Mouse (Mus musculus) forebrain, embryonic 13.5 days (tissue): ENCODE results near the gene Olfr1137. TPM values are rescaled to one million over a fixed set of nuclear protein-coding genes. Genes with fewer than 3 reads are reported as not detected.

Source experiments
- ATAC-seq: fragments of 200-750 bp; cut with Nextera tagmentation; 2 replicates; pipeline ENCODE4 v1.8.0; 2017
- H3K27ac ChIP-seq: fragments of 300-500 bp; sonication (generic); 2 replicates; pipeline ENCODE4 v1.5.1; 2015; ENCODE audit warnings: inconsistent platforms, mild to moderate bottlenecking, moderate library complexity
- H3K27me3 ChIP-seq: fragments of 300-500 bp; sonication (generic); 2 replicates; pipeline ENCODE4 v1.6.1; 2015; ENCODE audit warnings: mild to moderate bottlenecking, inconsistent platforms
- H3K36me3 ChIP-seq: fragments of 300-500 bp; sonication (generic); 2 replicates; pipeline ENCODE4 v1.6.1; 2015; ENCODE audit warnings: mild to moderate bottlenecking, inconsistent platforms; ENCODE audit not compliant: poor library complexity, severe bottlenecking
- H3K4me1 ChIP-seq: fragments of 300-500 bp; sonication (generic); 2 replicates; pipeline ENCODE4 v1.6.1; 2015; ENCODE audit warnings: inconsistent platforms
- H3K4me2 ChIP-seq: fragments of 300-500 bp; sonication (generic); 2 replicates; pipeline ENCODE4 v1.6.1; 2015; ENCODE audit warnings: inconsistent platforms, mild to moderate bottlenecking, moderate library complexity
- H3K4me3 ChIP-seq: fragments of 300-500 bp; sonication (generic); 2 replicates; pipeline ENCODE4 v1.5.1; 2015; ENCODE audit warnings: mild to moderate bottlenecking, inconsistent platforms
- H3K9ac ChIP-seq: fragments of 300-500 bp; sonication (generic); 2 replicates; pipeline ENCODE4 v1.6.1; 2015; ENCODE audit warnings: mild to moderate bottlenecking, inconsistent platforms
- H3K9me3 ChIP-seq: fragments of 300-500 bp; sonication (generic); replicated peaks from 2 replicates; pipeline ENCODE4 v1.6.1; 2016; ENCODE audit warnings: inconsistent platforms
- WGBS: fragments of 180-500 bp; shearing (Covaris S2); methylation state at CpG from one replicate; pipeline ENCODE4 v1.1.7; 2015; 5-methylcytosine and 5-hydroxymethylcytosine counted together
- polyA plus RNA-seq: library from polyadenylated mRNA; unstranded; fragments of >200 nt; fragmentation: Nextera tagmentation; extraction: Ambion mirVana; gene quantifications from 2 replicates; pipeline ENCODE4 v1.2.1, GENCODE M21; 2015

Olfr1137 gene
- not detected in 2 replicates for polyA plus RNA-seq

DNA sequence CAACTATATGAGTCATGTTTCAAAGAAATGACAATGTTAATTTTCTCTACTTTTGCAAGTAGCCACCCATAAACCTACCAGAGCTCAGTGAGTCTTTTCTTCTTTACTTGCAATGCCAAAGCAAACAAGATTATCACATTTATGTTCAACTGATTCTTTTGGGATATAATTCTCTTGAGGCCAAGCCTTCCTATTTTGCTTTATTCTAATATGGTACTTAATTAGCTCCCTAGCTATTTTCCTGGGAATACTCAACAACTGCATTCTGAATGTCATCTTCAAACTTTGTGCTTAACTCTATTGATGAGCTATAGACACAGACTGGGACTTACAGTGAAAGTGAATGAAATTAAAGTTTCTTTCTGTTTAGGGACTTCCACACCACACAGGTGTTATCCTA, at the start of gene Olfr1137:
Olfr1137 (minus strand) TSS at position 101 of the 400 bp plus-strand sequence.
- Histone ChIP-seq H3K27me3 (no peaks in the 10 kb centered on the region), H3K4me1 (no peaks in the 10 kb centered on the region), H3K9me3 (no peaks in the 10 kb centered on the region), H3K4me2 (no peak within 1 kb of the TSS), H3K36me3 (no peaks in the 10 kb centered on the region), H3K4me3 (no peak within 1 kb of the TSS), H3K27ac (no peak within 1 kb of the TSS), H3K9ac (no peak within 1 kb of the TSS)
- ATAC-seq, result no peak

DNA sequence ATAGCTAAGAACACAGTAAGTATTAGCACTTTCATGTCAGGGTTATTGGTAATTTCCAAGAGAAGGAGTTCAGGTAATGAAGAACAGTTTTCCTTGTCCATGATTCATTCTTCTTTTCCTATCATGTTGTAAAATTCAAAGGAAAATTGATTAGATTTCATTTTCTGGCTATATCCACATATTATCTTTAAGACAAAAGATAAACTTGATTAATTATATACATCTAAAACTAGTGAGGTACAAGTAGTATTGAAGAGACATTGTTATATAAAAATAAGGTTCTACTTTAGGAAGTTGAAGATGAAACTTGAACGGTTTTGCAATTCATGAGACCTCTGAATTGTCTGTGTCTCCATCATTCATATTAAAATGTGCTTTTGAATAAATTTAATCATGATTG, 40.9 kb upstream of the Olfr1137 start, which contains the start of gene Olfr1141:
Olfr1141 (minus strand) TSS at position 101 of the 400 bp plus-strand sequence.
- WGBS, result 80% methylated on average over 1 of the region's 1 CpGs

DNA sequence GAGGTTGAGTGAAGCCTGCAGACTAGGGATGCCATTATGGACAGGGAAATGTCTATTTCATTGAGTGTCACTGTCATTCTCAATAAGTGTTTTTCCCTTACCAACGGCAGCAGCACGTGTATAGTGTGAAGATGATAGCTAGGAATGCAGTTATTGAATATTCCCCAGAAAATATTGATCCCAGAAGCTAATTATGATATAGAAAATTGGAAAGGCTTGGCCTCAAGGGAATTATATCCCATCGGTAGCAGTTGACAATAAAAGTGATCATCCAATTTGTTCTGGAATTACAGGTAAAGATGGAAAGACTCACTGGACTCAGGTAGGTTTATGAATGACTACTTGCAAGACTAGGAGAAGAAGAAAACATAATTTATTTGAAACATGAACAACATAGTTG, 30.5 kb upstream of the Olfr1137 start, which contains the start of gene Olfr1140:
Olfr1140 (plus strand) TSS at position 301 of the 400 bp plus-strand sequence.
- Histone ChIP-seq H3K4me3 (no peak within 1 kb of the TSS), H3K4me1 (no peaks in the 10 kb centered on the region), H3K9ac (no peak within 1 kb of the TSS), H3K27me3 (no peaks in the 10 kb centered on the region), H3K27ac (no peak within 1 kb of the TSS), H3K4me2 (no peak within 1 kb of the TSS), H3K36me3 (no peaks in the 10 kb centered on the region), H3K9me3 (no peaks in the 10 kb centered on the region)
- WGBS, result 79% methylated on average over 3 of the region's 3 CpGs
- ATAC-seq, result no peak

More for the DNA sequence above, 40.9 kb upstream of the Olfr1137 start, which contains the start of gene Olfr1141:
- H3K4me3 ChIP-seq, result no peak within 1 kb of the TSS
- no peaks in the 10 kb centered on the region for H3K4me1 ChIP-seq
- H3K9ac ChIP-seq, result no peak within 1 kb of the TSS
- H3K27ac ChIP-seq, result no peak within 1 kb of the TSS
- H3K36me3 ChIP-seq, result no peaks in the 10 kb centered on the region
- no peak within 1 kb of the TSS for H3K4me2 ChIP-seq
- H3K9me3 ChIP-seq, result no peaks in the 10 kb centered on the region
- no peak for ATAC-seq
- H3K27me3 ChIP-seq, result no peaks in the 10 kb centered on the region

- Histone ChIP-seq H3K4me3 (no peak within 1 kb of the TSS), H3K4me2 (no peak within 1 kb of the TSS), H3K36me3 (no peaks in the 10 kb centered on the region), H3K4me1 (no peaks in the 10 kb centered on the region), H3K9me3 (no peaks in the 10 kb centered on the region), H3K27me3 (no peaks in the 10 kb centered on the region), H3K9ac (no peak within 1 kb of the TSS), H3K27ac (no peak within 1 kb of the TSS)
- no peak for ATAC-seq
- 88% methylated on average over 1 of the region's 1 CpGs for WGBS
These were observed 26.9 kb upstream of the Olfr1137 start, which contains the start of gene Olfr1138 for GRCm38 (mm10) chr2:87739878-87740277. Olfr1138 (minus strand) TSS chr2:87739978.

- H3K4me1 ChIP-seq, result no peaks in the 10 kb centered on the region
- H3K27ac ChIP-seq, result no peak within 1 kb of the TSS
- ATAC-seq, result no peak
- no peak within 1 kb of the TSS for H3K4me2 ChIP-seq
- no peaks in the 10 kb centered on the region for H3K27me3 ChIP-seq
- no peak within 1 kb of the TSS for H3K9ac ChIP-seq
- H3K9me3 ChIP-seq, result no peaks in the 10 kb centered on the region
- no peaks in the 10 kb centered on the region for H3K36me3 ChIP-seq
- H3K4me3 ChIP-seq, result no peak within 1 kb of the TSS
These were observed 19.1 kb downstream of the Olfr1137 start, which contains the start of gene Olfr1136 for GRCm38 (mm10) chr2:87693847-87694246. Olfr1136 (minus strand) TSS chr2:87693947.

DNA sequence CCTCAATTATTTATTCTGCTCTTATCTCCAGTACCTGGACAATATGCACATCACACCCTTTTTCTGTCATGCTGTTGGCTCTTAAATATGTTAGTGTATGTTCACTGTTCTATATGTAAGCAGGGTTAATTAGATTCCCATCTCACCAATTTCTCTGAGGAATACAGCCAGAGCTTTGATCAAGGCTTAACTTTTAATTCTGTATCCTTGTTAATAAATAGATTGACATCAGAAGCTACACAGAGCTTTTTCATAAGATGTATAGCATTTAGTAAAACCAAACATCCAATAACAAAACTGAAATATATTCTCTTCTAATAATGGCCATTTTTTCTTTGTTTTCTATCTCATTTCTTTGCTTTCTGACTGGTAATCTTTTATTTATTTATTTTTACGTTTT, 39.4 kb downstream of the Olfr1137 start, which contains the start of gene Olfr1135:
Olfr1135 (minus strand) TSS at position 101 of the 400 bp plus-strand sequence.
- Histone ChIP-seq H3K27me3 (no peaks in the 10 kb centered on the region), H3K36me3 (no peaks in the 10 kb centered on the region), H3K4me2 (no peak within 1 kb of the TSS), H3K4me3 (no peak within 1 kb of the TSS), H3K9ac (no peak within 1 kb of the TSS), H3K27ac (no peak within 1 kb of the TSS), H3K4me1 (no peaks in the 10 kb centered on the region), H3K9me3 (no peaks in the 10 kb centered on the region)
- ATAC-seq, result no peak
- 23% methylated on average over 1 of the region's 1 CpGs for WGBS

Other genes starting within 250 kb of the Olfr1137 start
- gene Pramel7, start 216.1 kb downstream of the Olfr1137 start, polyA plus RNA-seq, result not detected in 2 replicates
- not detected in 2 replicates for gene Pramel6, start 206.6 kb downstream of the Olfr1137 start, polyA plus RNA-seq
- gene Olfr153, start 181.4 kb downstream of the Olfr1137 start, polyA plus RNA-seq, result not detected in 2 replicates
- gene Olfr1128, start 167.6 kb downstream of the Olfr1137 start, polyA plus RNA-seq, result not detected in 2 replicates
- not detected in 2 replicates for gene Olfr1129, start 139.3 kb downstream of the Olfr1137 start, polyA plus RNA-seq
- not detected in 2 replicates for gene Olfr1130, start 107.0 kb downstream of the Olfr1137 start, polyA plus RNA-seq
- gene Olfr1131, start 86.1 kb downstream of the Olfr1137 start, polyA plus RNA-seq, result not detected in 2 replicates
- gene Olfr1132, start 75.6 kb downstream of the Olfr1137 start, polyA plus RNA-seq, result not detected in 2 replicates
- gene Olfr1133, start 65.8 kb downstream of the Olfr1137 start, polyA plus RNA-seq, result not detected in 2 replicates
- not detected in 2 replicates for gene Olfr1134, start 54.7 kb downstream of the Olfr1137 start, polyA plus RNA-seq
- not detected in 2 replicates for gene Olfr1135, start 39.5 kb downstream of the Olfr1137 start, polyA plus RNA-seq
- not detected in 2 replicates for gene Olfr1136, start 19.2 kb downstream of the Olfr1137 start, polyA plus RNA-seq
- gene Olfr1138, start 26.8 kb upstream of the Olfr1137 start, polyA plus RNA-seq, result not detected in 2 replicates
- not detected in 2 replicates for gene Olfr1140, start 30.6 kb upstream of the Olfr1137 start, polyA plus RNA-seq
- not detected in 2 replicates for gene Olfr1141, start 40.8 kb upstream of the Olfr1137 start, polyA plus RNA-seq
- not detected in 2 replicates for gene Olfr152, start 66.3 kb upstream of the Olfr1137 start, polyA plus RNA-seq
- gene Olfr1143, start 87.4 kb upstream of the Olfr1137 start, polyA plus RNA-seq, result not detected in 2 replicates
- gene Olfr1145, start 96.6 kb upstream of the Olfr1137 start, polyA plus RNA-seq, result not detected in 2 replicates
- not detected in 2 replicates for gene Olfr1148, start 117.4 kb upstream of the Olfr1137 start, polyA plus RNA-seq
- not detected in 2 replicates for gene Olfr1150-ps1, start 130.8 kb upstream of the Olfr1137 start, polyA plus RNA-seq
- gene Olfr1151, start 142.7 kb upstream of the Olfr1137 start, polyA plus RNA-seq, result not detected in 2 replicates
- gene Olfr1152, start 153.3 kb upstream of the Olfr1137 start, polyA plus RNA-seq, result 0.03 TPM in 1 of 2 replicates, not detected in the other
- not detected in 2 replicates for gene Olfr1153, start 181.8 kb upstream of the Olfr1137 start, polyA plus RNA-seq
- gene Olfr1154, start 192.0 kb upstream of the Olfr1137 start, polyA plus RNA-seq, result not detected in 2 replicates
- gene Olfr1155, start 232.0 kb upstream of the Olfr1137 start, polyA plus RNA-seq, result not detected in 2 replicates
- not detected in 2 replicates for gene Olfr1156, start 239.9 kb upstream of the Olfr1137 start, polyA plus RNA-seq